Mouse (Mus musculus): ENCODE measurements at regions not wholly inside any gene's neighbourhood (a gene's known extent, or its start where the extent isn't known, plus 50 kb on each side); places are given as distances from the start of the nearest gene placed in this dataset.
A peak's percentile ranks its signal among the peaks of the same experiment; 100 is the strongest.

GRCm38 (mm10) chr6:4193286-4193685, 106.5 kb upstream of the Bet1 start:
- no peak overlapping the region for H3K4me3 ChIP-seq (ENCODE audit: low read depth, low read length)
- DNase-seq = no peak
- 70% methylated on average over 5 of the region's 5 CpGs for WGBS

DNA sequence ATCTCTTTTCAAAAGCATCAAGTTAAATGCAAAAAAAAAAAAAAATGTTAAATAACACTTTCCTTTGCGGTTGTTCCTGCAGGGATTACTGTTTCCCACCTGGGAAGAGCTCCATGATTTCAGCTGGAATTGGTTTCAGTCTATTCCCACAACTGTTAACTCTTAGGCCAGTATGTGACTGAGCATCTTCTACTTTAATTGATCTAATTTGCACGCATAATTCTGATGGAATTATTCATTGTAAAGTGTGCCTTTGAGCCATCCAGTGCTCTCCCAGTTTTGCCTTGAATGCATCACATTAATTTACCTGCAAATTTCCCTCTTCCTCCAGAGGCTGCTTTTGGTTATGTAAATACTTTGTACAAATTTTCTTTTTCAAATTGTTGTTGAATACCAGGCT, 114.4 kb upstream of the Bet1 start:
- H3K4me1 ChIP-seq (ENCODE audit: insufficient read depth) = no peaks in the 10 kb centered on the region
- H3K4me3 ChIP-seq (ENCODE audit: low read depth, low read length) = no peak overlapping the region
- H3K27me3 ChIP-seq (ENCODE audit: insufficient read depth, low read length) = no peaks in the 10 kb centered on the region
- H3K9ac ChIP-seq = no peak overlapping the region
- H3K9me3 ChIP-seq (ENCODE audit: low read length) = no peaks in the 10 kb centered on the region
- no peak overlapping the region for H3K27ac ChIP-seq (ENCODE audit: low read depth, low read length)
- H3K4me2 ChIP-seq (ENCODE audit: low read depth) = no peak overlapping the region
- TF ChIP-seq CTCF (IDR thresholded peaks at IDR 0.05; ENCODE audit: low read depth) = no peak
- DNase-seq = no peak
- ATAC-seq = no peak
- no peaks in the 10 kb centered on the region for H3K36me3 ChIP-seq (ENCODE audit: insufficient read depth)
- WGBS = 38% methylated on average over 2 of the region's 2 CpGs

More at GRCm38 (mm10) chr6:4193286-4193685, 106.5 kb upstream of the Bet1 start:
- Histone ChIP-seq H3K27ac (ENCODE audit: low read depth, low read length) (no peak overlapping the region), H3K9me3 (ENCODE audit: low read length) (no peaks in the 10 kb centered on the region), H3K4me2 (ENCODE audit: low read depth) (no peak overlapping the region), H3K9ac (no peak overlapping the region), H3K27me3 (ENCODE audit: insufficient read depth, low read length) (no peaks in the 10 kb centered on the region), H3K36me3 (ENCODE audit: insufficient read depth) (no peaks in the 10 kb centered on the region), H3K4me1 (ENCODE audit: insufficient read depth) (no peaks in the 10 kb centered on the region)
- TF ChIP-seq CTCF (IDR thresholded peaks at IDR 0.05; ENCODE audit: low read depth) = no peak
- ATAC-seq = no peak

- ATAC-seq = no peak
- Histone ChIP-seq H3K27ac (ENCODE audit: low read depth, low read length) (no peak overlapping the region), H3K27me3 (ENCODE audit: insufficient read depth, low read length) (no peaks in the 10 kb centered on the region), H3K4me3 (ENCODE audit: low read depth, low read length) (no peak overlapping the region), H3K9me3 (ENCODE audit: low read length) (no peaks in the 10 kb centered on the region), H3K4me1 (ENCODE audit: insufficient read depth) (no peaks in the 10 kb centered on the region), H3K4me2 (ENCODE audit: low read depth) (no peak overlapping the region), H3K36me3 (ENCODE audit: insufficient read depth) (no peaks in the 10 kb centered on the region), H3K9ac (no peak overlapping the region)
- TF ChIP-seq CTCF (IDR thresholded peaks at IDR 0.05; ENCODE audit: low read depth) = no peak
- WGBS = 85% methylated on average over 5 of the region's 5 CpGs
- no peak for DNase-seq
Observed at GRCm38 (mm10) chr6:4205681-4206080, 118.9 kb upstream of the Bet1 start.

DNA sequence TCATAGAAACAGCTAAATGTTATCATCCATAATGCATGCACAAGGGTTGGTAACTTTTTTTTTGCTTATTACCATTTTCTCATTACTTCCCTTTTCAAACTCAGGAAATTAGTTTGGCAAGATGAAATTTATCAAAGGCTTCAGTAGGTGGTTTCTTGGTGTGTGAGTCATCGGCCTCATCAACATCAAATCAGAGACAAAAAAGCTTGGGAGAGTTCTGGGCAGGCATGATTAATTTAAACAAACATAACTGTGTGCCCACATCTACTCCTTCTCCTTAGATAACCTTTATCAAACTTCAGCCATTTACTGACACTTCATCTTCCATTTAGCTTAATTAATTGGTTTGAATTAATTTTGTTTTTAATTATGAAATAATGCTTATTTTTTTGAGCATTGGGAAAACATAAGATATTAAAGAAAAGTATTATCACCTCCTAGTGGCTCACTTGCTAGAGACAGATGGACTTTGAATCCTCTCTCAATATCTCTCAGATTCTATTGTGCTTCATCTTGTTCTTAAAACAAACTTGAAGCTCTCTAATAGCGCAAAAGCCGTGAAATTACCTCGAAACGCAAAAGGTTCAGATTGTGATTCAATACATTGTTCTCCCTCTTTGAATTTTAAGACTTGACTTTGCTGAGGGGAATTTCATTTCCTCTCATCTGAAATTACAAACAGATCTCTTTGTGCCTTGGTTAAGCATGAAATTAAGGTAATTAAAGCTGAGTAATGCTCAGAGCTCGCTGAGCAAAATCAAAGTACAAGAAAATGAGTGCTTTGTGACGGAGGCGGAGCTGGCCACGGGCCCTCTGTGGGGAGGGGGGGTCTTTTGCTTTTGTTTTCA, 158.7 kb upstream of the Bet1 start:
- H3K27ac ChIP-seq (ENCODE audit: low read depth, low read length) = no peak overlapping the region
- 0 out of 2 replicates have a peak overlapping the region, but pooled peaks have one; percentile 4 for H3K4me2 ChIP-seq (ENCODE audit: low read depth)

DNA sequence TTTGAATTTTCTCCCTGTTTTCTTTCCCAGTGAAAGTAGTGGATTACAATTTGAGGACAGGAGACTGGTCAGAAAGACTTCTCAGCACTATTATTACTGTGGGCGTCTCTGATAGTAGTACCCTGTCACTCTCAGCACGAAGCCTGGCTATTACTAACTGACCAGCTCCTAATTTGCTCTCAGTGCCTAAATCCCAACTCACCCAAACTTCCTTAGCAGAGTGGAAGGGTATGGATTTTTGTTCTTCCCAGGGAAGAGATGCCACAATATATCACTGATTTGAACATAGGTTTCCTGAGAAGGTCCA, 159.3 kb upstream of the Bet1 start:
- ATAC-seq (no peak), DNase-seq (no peak)
- 0 out of 2 replicates have a peak overlapping the region, but pooled peaks have one; percentile 4 for H3K4me2 ChIP-seq (ENCODE audit: low read depth)
- no peaks in the 10 kb centered on the region for H3K9me3 ChIP-seq (ENCODE audit: low read length)
- H3K36me3 ChIP-seq (ENCODE audit: insufficient read depth) = no peaks in the 10 kb centered on the region
- no peaks in the 10 kb centered on the region for H3K27me3 ChIP-seq (ENCODE audit: insufficient read depth, low read length)
- no peak overlapping the region for H3K4me3 ChIP-seq (ENCODE audit: low read depth, low read length)
- WGBS = 9% methylated on average over 2 of the region's 2 CpGs
- no peaks in the 10 kb centered on the region for H3K4me1 ChIP-seq (ENCODE audit: insufficient read depth)
- H3K27ac ChIP-seq (ENCODE audit: low read depth, low read length) = no peak overlapping the region
- H3K9ac ChIP-seq = no peak overlapping the region
- TF ChIP-seq CTCF (IDR thresholded peaks at IDR 0.05; ENCODE audit: low read depth) = no peak

More for the DNA sequence above, 158.7 kb upstream of the Bet1 start:
- no peaks in the 10 kb centered on the region for H3K4me1 ChIP-seq (ENCODE audit: insufficient read depth)
- WGBS = 17% methylated on average over 9 of the region's 9 CpGs
- no peaks in the 10 kb centered on the region for H3K27me3 ChIP-seq (ENCODE audit: insufficient read depth, low read length)
- H3K9ac ChIP-seq = no peak overlapping the region
- H3K36me3 ChIP-seq (ENCODE audit: insufficient read depth) = no peaks in the 10 kb centered on the region
- ATAC-seq (peak; percentile 87), DNase-seq (peak; percentile 47)
- H3K9me3 ChIP-seq (ENCODE audit: low read length) = no peaks in the 10 kb centered on the region
- TF ChIP-seq CTCF (IDR thresholded peaks at IDR 0.05; ENCODE audit: low read depth) = no peak
- H3K4me3 ChIP-seq (ENCODE audit: low read depth, low read length) = no peak overlapping the region

- no peak overlapping the region for H3K9ac ChIP-seq
- 25% methylated on average over 4 of the region's 4 CpGs for WGBS
- DNase-seq (no peak), ATAC-seq (no peak)
- no peak overlapping the region for H3K4me2 ChIP-seq (ENCODE audit: low read depth)
- no peaks in the 10 kb centered on the region for H3K9me3 ChIP-seq (ENCODE audit: low read length)
- H3K4me1 ChIP-seq (ENCODE audit: insufficient read depth) = no peaks in the 10 kb centered on the region
- TF ChIP-seq CTCF (IDR thresholded peaks at IDR 0.05; ENCODE audit: low read depth) = no peak
- H3K27me3 ChIP-seq (ENCODE audit: insufficient read depth, low read length) = no peaks in the 10 kb centered on the region
- H3K36me3 ChIP-seq (ENCODE audit: insufficient read depth) = no peaks in the 10 kb centered on the region
- H3K4me3 ChIP-seq (ENCODE audit: low read depth, low read length) = no peak overlapping the region
- H3K27ac ChIP-seq (ENCODE audit: low read depth, low read length) = no peak overlapping the region
Observed at GRCm38 (mm10) chr6:4276607-4277006, 189.8 kb upstream of the Bet1 start.

- Histone ChIP-seq H3K27ac (ENCODE audit: low read depth, low read length) (no peak overlapping the region), H3K27me3 (ENCODE audit: insufficient read depth, low read length) (no peaks in the 10 kb centered on the region), H3K36me3 (ENCODE audit: insufficient read depth) (no peaks in the 10 kb centered on the region), H3K4me3 (ENCODE audit: low read depth, low read length) (no peak overlapping the region), H3K9ac (no peak overlapping the region), H3K9me3 (ENCODE audit: low read length) (no peaks in the 10 kb centered on the region), H3K4me1 (ENCODE audit: insufficient read depth) (no peaks in the 10 kb centered on the region), H3K4me2 (ENCODE audit: low read depth) (no peak overlapping the region)
- no peak for ATAC-seq
- WGBS = 18% methylated on average over 2 of the region's 2 CpGs
- no peak for TF ChIP-seq CTCF (IDR thresholded peaks at IDR 0.05; ENCODE audit: low read depth)
- DNase-seq = no peak
Observed at GRCm38 (mm10) chr6:4277245-4277890, 190.6 kb upstream of the Bet1 start.
